Mouse (Mus musculus) cerebellum, adult 2 months (tissue): ENCODE data around the gene 4931422A03Rik. TPM values are rescaled to one million over a fixed set of nuclear protein-coding genes. Genes with fewer than 3 reads are reported as not detected.
"Not testable (repeated sequence)": the region's sequence is repeated elsewhere in the genome, so short reads cannot be mapped to it uniquely, and the experiment has no call there.

Experiments used
- DNase-seq, 2 experiments: peaks; one replicate each; pipeline ENCODE4 v3.0.0; 2021
- H3K27ac ChIP-seq: fragments of 200-500 bp; 2 replicates; pipeline ENCODE4 v1.5.1; 2012; ENCODE audit warnings: low read length, control low read depth, inconsistent platforms; ENCODE audit not compliant: insufficient read depth
- H3K27me3 ChIP-seq: fragments of 200-500 bp; 2 replicates; pipeline ENCODE4 v1.6.1; 2012; ENCODE audit warnings: inconsistent platforms, mild to moderate bottlenecking, low read length, moderate library complexity; ENCODE audit not compliant: control insufficient read depth, insufficient read depth
- H3K4me1 ChIP-seq: fragments of 200-500 bp; 2 replicates; pipeline ENCODE4 v1.6.1; 2011; ENCODE audit warnings: low read length; ENCODE audit not compliant: control insufficient read depth, insufficient read depth
- H3K4me3 ChIP-seq: fragments of 200-500 bp; replicated peaks from 2 replicates; pipeline ENCODE3; 2011; ENCODE audit warnings: mild to moderate bottlenecking, low read depth, low read length, control low read depth; ENCODE audit not compliant: insufficient read depth
- CTCF ChIP-seq: fragments of 200-500 bp; IDR thresholded peaks from 2 replicates; pipeline ENCODE4 v1.5.1; 2011; ENCODE audit warnings: low read depth, mild to moderate bottlenecking, control low read depth, low read length, moderate library complexity, borderline replicate concordance; ENCODE audit not compliant: insufficient read depth
- POLR2A ChIP-seq: fragments of 200-500 bp; IDR thresholded peaks from 2 replicates; pipeline ENCODE4 v1.6.1; 2011; ENCODE audit warnings: low read length, control low read depth, borderline replicate concordance; ENCODE audit not compliant: insufficient read depth
- WGBS: fragments of 180-500 bp; shearing (Covaris S2); methylation state at CpG from one replicate; pipeline ENCODE4 v1.1.7; 2018; 5-methylcytosine and 5-hydroxymethylcytosine counted together
- polyA plus RNA-seq: library from polyadenylated mRNA; depleted of rRNA; stranded (reverse); fragments of >200 nt; gene quantifications from 2 replicates; pipeline ENCODE4 v1.2.3, GENCODE M21; 2012

4931422A03Rik gene
- polyA plus RNA-seq, 1 experiment = not detected

DNA sequence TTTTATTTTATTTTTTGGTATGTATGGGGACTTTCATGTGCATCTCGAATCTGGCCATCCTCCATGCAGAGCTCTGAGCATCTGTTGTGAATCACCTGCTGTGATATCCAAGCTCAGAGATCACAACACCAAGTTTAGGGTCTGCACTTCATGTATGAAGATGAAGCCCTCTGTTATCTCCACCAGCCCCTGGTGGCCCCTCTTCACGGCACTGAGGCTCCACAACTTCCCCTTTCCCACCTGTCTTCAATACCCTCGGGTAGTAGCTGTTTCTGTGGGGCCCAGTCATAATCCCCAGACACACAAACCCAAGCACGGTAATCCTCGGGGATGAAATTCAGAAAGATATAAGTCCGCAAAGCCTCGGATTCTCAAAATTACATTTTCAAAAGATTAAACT is 5.1 kb downstream of the 4931422A03Rik start:
- H3K27me3 ChIP-seq = no peaks in the 10 kb centered on the region
- no peak overlapping the region for H3K27ac ChIP-seq
- TF ChIP-seq POLR2A = no peak
- no peak for TF ChIP-seq CTCF
- no peak for DNase-seq
- H3K4me1 ChIP-seq = peaks cover 3% of the 10 kb centered on the region; the same call in 1 of the 2 replicates
- 80% methylated on average over 7 of the region's 7 CpGs for WGBS
- no peak overlapping the region for H3K4me3 ChIP-seq

DNA sequence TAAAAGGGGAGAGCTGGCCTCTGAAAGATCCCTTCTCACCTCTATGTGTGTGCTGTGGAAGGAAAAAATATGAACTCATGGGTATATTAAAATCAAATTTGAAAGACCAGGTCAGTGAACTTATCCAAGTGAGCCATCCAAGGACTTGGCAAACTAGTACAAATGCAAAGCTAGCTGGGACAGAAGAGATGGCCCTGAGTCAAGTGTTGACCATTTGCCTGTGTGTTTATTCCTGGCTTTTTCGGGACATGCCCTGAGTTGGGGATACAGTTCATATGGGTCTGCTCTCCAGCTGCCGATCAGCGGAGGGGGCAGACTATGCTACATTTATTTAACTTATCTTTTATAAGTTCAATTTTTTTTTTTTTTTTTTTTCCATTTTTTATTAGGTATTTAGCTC is 19.3 kb downstream of the 4931422A03Rik start:
- not testable (repeated sequence) for H3K4me1 ChIP-seq, H3K27me3 ChIP-seq, DNase-seq, H3K27ac ChIP-seq, H3K4me3 ChIP-seq
- 90% methylated on average over 3 of the region's 3 CpGs for WGBS

DNA sequence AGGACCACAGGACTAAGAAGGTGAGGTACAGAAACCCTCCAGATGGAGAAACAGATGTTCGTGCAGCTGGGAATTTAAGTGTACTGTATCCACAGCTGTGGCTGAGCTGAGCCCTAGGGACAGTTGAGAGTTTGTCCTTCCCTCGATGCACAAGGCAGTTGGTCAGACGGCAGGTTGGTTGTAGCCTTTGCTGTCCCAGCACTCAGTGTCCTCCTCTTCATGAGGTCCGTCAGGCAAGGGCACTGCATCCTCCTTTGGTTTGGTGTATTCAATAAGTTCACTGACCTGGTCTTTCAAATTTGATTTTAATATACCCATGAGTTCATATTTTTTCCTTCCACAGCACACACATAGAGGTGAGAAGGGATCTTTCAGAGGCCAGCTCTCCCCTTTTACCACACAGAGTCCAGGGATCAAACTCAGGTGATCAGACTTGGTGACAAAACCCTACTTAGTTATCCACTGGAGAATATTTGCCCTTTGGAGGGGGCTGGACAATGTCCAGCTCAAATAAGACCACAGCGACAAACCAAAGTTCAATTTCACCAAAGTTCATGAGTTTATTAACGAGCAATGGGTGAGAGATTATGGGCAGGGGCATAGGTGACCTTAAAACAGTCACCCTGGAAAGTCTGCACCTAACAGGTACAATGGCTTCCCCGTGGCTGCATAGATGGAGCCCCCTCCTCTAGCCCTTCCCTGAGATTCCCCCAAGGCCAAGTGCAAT is 20.2 kb downstream of the 4931422A03Rik start:
- TF ChIP-seq POLR2A = no peak
- no peak for TF ChIP-seq CTCF
- H3K4me3 ChIP-seq = no peak overlapping the region
- H3K27me3 ChIP-seq = no peaks in the 10 kb centered on the region; the same call in 1 of the 2 replicates
- no peak for DNase-seq
- H3K4me1 ChIP-seq = no peaks in the 10 kb centered on the region
- H3K27ac ChIP-seq = no peak overlapping the region
- 80% methylated on average over 7 of the region's 7 CpGs for WGBS

DNA sequence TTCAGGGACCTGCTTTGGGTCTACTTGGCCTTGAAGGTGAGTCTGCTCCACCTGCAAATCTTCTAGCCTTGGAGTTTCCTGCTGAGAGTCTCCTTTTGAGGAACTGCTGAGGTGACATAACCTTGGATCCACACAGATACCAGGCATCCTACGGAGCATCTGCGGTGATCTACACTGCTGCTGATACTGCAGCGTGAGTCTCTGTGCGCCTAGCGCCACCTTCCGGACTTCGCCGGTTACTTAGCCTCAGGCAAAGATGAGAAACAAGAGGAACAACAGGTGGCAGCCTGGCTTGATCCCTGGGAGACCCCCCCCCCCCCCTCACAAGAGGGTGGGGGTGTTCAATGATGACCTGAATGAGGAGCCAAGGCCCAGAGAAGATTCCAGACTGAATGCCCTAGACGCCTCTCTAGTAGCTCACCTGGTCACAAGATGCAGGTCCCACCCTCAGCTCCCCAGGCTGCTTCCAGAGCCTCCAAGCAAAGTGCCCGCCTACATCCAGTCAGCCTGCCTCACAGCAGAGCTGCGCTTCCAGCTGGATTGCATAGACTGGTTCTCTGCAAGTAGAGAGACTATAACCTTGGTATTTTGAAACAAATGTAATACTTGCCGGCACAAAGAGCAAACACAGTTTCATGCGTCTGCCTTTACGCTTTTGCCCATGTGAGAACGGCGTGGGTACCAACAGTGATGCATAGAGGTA is 25.3 kb downstream of the 4931422A03Rik start:
- no peak overlapping the region for H3K4me3 ChIP-seq
- H3K27ac ChIP-seq = no peak overlapping the region
- no peaks in the 10 kb centered on the region for H3K4me1 ChIP-seq
- 29% methylated on average over 16 of the region's 16 CpGs for WGBS
- DNase-seq = peak; percentile 36 to 56
- no peaks in the 10 kb centered on the region; the same call in 1 of the 2 replicates for H3K27me3 ChIP-seq
- peak; percentile 57 for TF ChIP-seq CTCF
- TF ChIP-seq POLR2A = no peak

DNA sequence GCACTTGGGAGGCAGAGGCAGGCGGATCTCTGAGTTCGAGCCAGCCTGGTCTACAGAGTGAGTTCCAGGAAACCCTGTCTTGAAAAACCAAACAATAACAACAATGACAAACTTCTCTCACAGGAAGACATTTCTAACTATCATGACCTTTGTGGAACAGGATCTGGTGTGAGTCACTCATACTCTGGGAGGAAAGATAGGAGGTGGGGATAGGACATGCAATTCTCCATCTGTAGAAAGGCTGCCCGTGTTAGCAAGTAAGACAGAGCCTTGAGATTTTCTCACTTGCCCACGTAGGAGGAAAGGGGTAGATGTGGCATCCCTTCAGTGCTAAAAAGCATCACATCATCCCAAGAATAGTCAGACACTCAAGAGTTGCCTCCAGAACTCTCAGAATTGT is 26.3 kb downstream of the 4931422A03Rik start:
- 81% methylated on average over 4 of the region's 4 CpGs for WGBS
- H3K27me3 ChIP-seq = no peaks in the 10 kb centered on the region; the same call in 1 of the 2 replicates
- no peak for DNase-seq
- TF ChIP-seq POLR2A (no peak), CTCF (no peak)
- no peak overlapping the region for H3K4me3 ChIP-seq
- H3K4me1 ChIP-seq = no peaks in the 10 kb centered on the region
- no peak overlapping the region for H3K27ac ChIP-seq

DNA sequence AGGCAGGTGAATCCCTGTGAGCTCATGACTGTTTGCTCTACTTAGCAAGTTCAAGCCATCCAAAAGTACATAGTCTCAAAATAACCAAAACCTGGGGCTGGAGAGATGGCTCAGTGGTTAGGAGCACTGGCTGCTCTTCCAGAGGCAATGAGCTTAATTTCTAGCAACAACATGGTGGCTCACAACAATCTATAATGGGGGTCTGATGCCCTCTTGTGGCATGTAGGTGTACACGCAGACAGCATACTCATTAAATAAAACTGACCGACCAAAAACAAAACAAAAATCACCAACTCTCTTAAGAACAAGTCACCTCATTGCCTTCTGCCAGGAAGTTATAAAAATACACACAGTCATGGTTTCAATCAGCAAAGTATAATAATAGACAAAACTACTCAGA is 27.1 kb downstream of the 4931422A03Rik start:
- Histone ChIP-seq H3K27me3 (no peaks in the 10 kb centered on the region; the same call in 1 of the 2 replicates), H3K4me3 (no peak overlapping the region), H3K27ac (no peak overlapping the region), H3K4me1 (no peaks in the 10 kb centered on the region)
- no peak for DNase-seq
- TF ChIP-seq POLR2A (no peak), CTCF (no peak)
- WGBS = 48% methylated on average over 2 of the region's 2 CpGs

DNA sequence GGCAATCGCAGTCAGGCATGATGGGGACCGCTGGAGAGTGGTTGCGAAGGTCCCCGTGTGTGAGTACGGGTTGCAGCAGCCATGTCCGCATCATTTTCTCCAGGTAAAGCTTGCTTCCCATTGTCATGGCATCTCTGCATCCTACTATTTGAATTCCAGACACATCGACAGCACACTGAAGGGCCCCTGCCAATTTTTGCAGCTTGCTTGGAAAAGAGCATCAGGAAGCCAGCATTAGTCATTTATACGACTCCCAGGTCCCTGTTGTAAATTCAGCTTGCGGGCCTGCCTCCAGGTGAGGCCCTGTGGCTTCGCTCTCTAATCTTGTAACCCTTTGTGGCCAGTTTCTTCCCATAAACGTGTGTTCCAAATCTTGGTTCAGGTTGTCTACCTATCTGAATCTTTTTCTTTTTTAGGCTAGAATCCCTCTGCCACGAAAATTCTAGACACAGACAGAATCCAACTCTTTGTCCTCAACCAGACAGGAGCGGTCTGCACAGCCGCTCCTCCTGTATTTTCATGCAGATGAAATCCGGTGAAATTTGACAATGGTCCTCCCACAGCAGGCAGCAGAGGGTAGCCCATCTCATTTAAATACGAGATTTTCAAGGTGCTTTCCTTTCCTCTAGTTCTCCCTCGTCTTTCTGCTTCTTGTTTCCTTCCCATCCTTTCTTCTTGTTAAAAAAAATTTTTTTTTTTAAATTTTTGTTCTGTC is 35.4 kb downstream of the 4931422A03Rik start:
- no peak overlapping the region for H3K27ac ChIP-seq
- DNase-seq = peak; percentile 17 to 35
- H3K4me3 ChIP-seq = no peak overlapping the region
- H3K27me3 ChIP-seq = no peaks in the 10 kb centered on the region
- 41% methylated on average over 17 of the region's 17 CpGs for WGBS
- no peaks in the 10 kb centered on the region for H3K4me1 ChIP-seq
- TF ChIP-seq POLR2A (no peak), CTCF (no peak)

DNA sequence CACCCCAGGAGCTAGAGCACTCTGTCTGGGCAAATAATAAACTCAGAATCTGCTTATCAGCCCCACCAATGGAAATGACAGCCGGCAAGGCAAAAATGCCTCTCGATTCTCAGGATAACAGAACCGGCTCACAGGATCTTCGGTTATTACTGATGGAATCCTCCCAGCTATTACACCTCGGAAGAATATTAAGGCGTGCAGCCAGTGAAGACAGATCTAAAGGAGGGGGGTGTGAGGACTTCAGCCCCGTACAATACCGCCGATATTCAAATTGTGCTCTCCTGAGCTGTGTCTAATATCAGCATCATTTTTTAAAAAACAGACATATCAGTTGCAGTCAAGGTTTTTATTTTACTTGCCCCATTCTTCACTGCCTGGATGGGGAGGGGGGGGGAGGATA is 36.0 kb downstream of the 4931422A03Rik start:
- DNase-seq = no peak
- Histone ChIP-seq H3K27ac (no peak overlapping the region), H3K27me3 (no peaks in the 10 kb centered on the region), H3K4me1 (no peaks in the 10 kb centered on the region), H3K4me3 (no peak overlapping the region)
- WGBS = 70% methylated on average over 9 of the region's 9 CpGs
- TF ChIP-seq POLR2A (no peak), CTCF (no peak)
